Mouse (Mus musculus) neural tube, embryonic 14.5 days (tissue): ENCODE data around the gene Grb2. TPM values are rescaled to one million over a fixed set of nuclear protein-coding genes. Genes with fewer than 3 reads are reported as not detected.

Source experiments
- ATAC-seq: fragments of 200-750 bp; cut with Nextera tagmentation; 2 replicates; pipeline ENCODE4 v1.8.0; 2017; ENCODE audit warnings: low read depth, mild to moderate bottlenecking, moderate TSS enrichment, moderate library complexity
- H3K27ac ChIP-seq: fragments of 300-500 bp; sonication (generic); 2 replicates; pipeline ENCODE4 v1.5.1; 2014; ENCODE audit warnings: low read depth, mild to moderate bottlenecking, control low read depth, low read length, moderate library complexity, mixed read lengths
- H3K27me3 ChIP-seq: fragments of 300-500 bp; sonication (generic); 2 replicates; pipeline ENCODE4 v1.6.1; 2014; ENCODE audit warnings: low read length; ENCODE audit not compliant: control insufficient read depth, insufficient read depth
- H3K36me3 ChIP-seq: fragments of 300-500 bp; sonication (generic); 2 replicates; pipeline ENCODE4 v1.6.1; 2014; ENCODE audit warnings: low read length, mixed read lengths; ENCODE audit not compliant: control insufficient read depth, insufficient read depth
- H3K4me1 ChIP-seq: fragments of 300-500 bp; sonication (generic); 2 replicates; pipeline ENCODE4 v1.6.1; 2014; ENCODE audit warnings: low read length; ENCODE audit not compliant: control insufficient read depth, insufficient read depth
- H3K4me2 ChIP-seq: fragments of 300-500 bp; sonication (generic); 2 replicates; pipeline ENCODE4 v1.6.1; 2014; ENCODE audit warnings: mild to moderate bottlenecking, low read depth, low read length, control low read depth
- H3K4me3 ChIP-seq: fragments of 300-500 bp; sonication (generic); 2 replicates; pipeline ENCODE4 v1.5.1; 2014; ENCODE audit warnings: low read depth, low read length, control low read depth, mixed read lengths
- H3K9ac ChIP-seq: fragments of 300-500 bp; sonication (generic); replicated peaks from 2 replicates; pipeline ENCODE4 v1.6.1; 2014; ENCODE audit warnings: low read depth, mild to moderate bottlenecking, control low read depth, low read length, mixed read lengths
- H3K9me3 ChIP-seq: fragments of 300-500 bp; sonication (generic); 2 replicates; pipeline ENCODE4 v1.6.1; 2016; ENCODE audit warnings: low read length; ENCODE audit not compliant: control insufficient read depth
- WGBS: fragments of 180-500 bp; shearing (Covaris S2); extraction: QIAGEN DNeasy Blood & Tissue Kit; methylation state at CpG from one replicate; pipeline ENCODE4 v1.1.7; 2014; 5-methylcytosine and 5-hydroxymethylcytosine counted together
- polyA plus RNA-seq: library from polyadenylated mRNA; unstranded; fragments of >200 nt; fragmentation: Nextera tagmentation; extraction: Ambion mirVana; gene quantifications from 2 replicates; pipeline ENCODE4 v1.2.1, GENCODE M21; 2014

Gene Grb2
- polyA plus RNA-seq, 1 experiment from 2014 or later: 126 TPM

DNA sequence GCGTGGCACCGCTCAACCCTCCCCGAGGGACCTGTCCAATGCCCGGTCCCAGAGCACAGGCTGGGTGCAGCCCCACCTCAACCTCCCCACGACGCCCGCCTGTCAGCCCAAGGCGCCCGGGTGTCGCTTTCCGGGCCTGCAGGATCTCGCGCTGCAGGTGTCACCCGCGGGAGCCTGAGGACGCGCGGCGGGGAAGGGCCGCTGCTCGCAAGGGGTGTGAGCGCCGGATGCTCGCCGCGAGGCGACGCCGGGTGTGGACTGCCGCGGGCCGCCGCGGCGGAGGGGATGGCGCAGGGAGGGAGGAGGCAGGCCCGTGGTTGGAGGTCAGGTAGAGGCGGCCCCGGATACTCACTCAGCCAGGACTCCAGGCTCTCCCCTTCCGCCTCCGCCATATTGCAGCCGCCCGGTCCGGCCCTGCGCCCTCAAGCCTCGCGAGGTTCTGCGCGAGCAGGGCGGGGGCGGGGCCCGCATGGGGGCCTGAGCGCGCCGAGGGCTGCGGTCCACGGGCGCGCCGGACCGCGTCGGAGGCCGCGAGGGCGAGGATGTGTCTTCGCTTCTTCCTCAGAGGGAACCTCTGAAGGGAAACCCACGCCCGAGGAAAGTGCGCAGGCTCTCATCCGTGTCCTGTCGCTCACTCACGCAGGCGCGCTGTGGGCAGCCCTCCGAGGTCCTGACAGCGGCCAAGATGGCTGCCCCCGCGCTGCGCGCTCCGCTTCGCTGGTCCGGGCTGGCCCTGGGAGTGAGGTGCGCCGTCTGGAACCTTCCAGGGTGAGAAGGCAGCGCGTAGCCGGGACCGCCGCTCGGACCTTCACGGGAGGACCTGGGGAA is 104.7 kb downstream of the Grb2 start, which contains the start of the genes Mrps7 and Gga3:
Gene Mrps7 (plus strand): TSS at position 450 of the 828 bp plus-strand sequence.
Gene Gga3 (minus strand): TSS at position 576 of the 828 bp plus-strand sequence.
- ATAC-seq: peak; percentile 97
- Histone ChIP-seq H3K36me3 (peaks cover 27% of the 10 kb centered on the region), H3K9me3 (no peaks in the 10 kb centered on the region), H3K27ac (peak within 1 kb of the TSS; percentile 90), H3K4me3 (peak within 1 kb of the TSS; percentile 98), H3K4me2 (peak within 1 kb of the TSS; percentile 94), H3K4me1 (peaks cover 22% of the 10 kb centered on the region), H3K27me3 (no peaks in the 10 kb centered on the region), H3K9ac (peak within 1 kb of the TSS; percentile 91)
- under 1% methylated on average over 73 of the region's 93 CpGs for whole genome bisulfite sequencing

DNA sequence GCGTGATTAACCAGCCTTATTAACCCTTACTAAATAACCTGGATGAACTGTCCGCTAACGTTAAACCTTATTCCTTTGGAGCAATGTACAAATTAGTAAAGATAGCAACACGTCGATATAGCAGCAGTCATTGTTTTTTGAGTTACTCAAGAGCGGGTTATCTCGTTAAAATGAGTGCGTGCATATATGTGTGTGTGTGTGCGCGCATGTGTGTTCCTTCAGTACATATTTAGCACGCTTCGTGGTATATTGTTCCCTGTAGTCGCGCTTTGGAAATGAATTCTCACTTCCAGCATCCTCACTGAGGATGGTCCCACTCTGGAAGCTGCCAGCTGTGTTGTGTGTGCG is 105.3 kb downstream of the Grb2 start:
- H3K4me3 ChIP-seq: peak overlapping the region; percentile 98

DNA sequence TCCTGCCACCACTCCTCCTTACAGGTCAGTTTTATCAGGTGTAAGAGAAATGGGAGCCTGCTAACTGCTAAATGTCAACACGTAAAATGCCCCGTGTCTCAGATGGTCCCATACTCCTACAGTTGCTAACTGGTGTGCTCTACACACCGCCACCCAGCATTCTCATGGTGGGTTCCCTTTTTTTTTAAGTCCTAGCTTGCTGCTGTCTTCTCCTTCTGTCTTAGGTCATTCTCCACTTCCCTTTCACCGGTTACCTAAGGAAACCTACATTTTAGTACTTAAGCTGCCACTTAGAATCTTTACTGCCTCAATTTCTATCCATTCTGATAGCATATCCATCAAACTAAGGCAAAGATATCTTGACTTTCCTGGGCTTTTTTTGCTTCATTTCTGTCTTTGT is 107.2 kb downstream of the Grb2 start:
- H3K4me3 ChIP-seq: no peak overlapping the region
- H3K36me3 ChIP-seq: peaks cover 9% of the 10 kb centered on the region
- peaks cover 22% of the 10 kb centered on the region for H3K4me1 ChIP-seq
- H3K27ac ChIP-seq: no peak overlapping the region
- ATAC-seq: no peak
- H3K9ac ChIP-seq: no peak overlapping the region
- WGBS: 93% methylated on average over 4 of the region's 4 CpGs
- H3K9me3 ChIP-seq: no peaks in the 10 kb centered on the region
- no peaks in the 10 kb centered on the region for H3K27me3 ChIP-seq
- no peak overlapping the region for H3K4me2 ChIP-seq

More for the DNA sequence above, 105.3 kb downstream of the Grb2 start:
- peaks cover 21% of the 10 kb centered on the region for H3K36me3 ChIP-seq
- no peaks in the 10 kb centered on the region for H3K9me3 ChIP-seq
- no peaks in the 10 kb centered on the region for H3K27me3 ChIP-seq
- peak overlapping the region; percentile 91 for H3K9ac ChIP-seq
- peak overlapping the region; percentile 90 for H3K27ac ChIP-seq
- 5% methylated on average over 15 of the region's 15 CpGs for WGBS
- H3K4me2 ChIP-seq: peak overlapping the region; percentile 94
- ATAC-seq: no peak
- H3K4me1 ChIP-seq: peaks cover 22% of the 10 kb centered on the region

DNA sequence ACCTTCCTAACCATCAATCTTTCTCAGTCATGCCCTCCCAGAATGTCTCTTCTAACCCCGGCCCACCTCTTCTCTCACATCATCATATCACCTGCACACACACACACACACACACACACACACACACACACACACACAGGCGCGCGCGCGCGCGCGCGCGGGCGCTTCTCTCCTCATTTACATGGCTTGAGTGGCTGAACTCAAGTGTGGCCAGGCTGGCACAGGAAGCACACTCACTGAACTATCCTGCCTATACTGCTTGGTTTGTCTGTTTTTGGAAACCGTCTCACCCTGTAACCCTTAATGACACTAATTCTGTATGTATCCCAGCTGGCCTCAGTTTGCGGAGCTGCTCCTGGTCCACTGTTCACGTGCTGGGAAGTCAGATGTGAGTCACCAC is 107.7 kb downstream of the Grb2 start:
- 90% methylated on average over 15 of the region's 15 CpGs for WGBS
- Histone ChIP-seq H3K4me2 (no peak overlapping the region), H3K4me1 (peaks cover 22% of the 10 kb centered on the region), H3K4me3 (no peak overlapping the region), H3K9ac (no peak overlapping the region), H3K9me3 (no peaks in the 10 kb centered on the region), H3K27me3 (no peaks in the 10 kb centered on the region), H3K36me3 (peaks cover 6% of the 10 kb centered on the region), H3K27ac (no peak overlapping the region)
- ATAC-seq: no peak

DNA sequence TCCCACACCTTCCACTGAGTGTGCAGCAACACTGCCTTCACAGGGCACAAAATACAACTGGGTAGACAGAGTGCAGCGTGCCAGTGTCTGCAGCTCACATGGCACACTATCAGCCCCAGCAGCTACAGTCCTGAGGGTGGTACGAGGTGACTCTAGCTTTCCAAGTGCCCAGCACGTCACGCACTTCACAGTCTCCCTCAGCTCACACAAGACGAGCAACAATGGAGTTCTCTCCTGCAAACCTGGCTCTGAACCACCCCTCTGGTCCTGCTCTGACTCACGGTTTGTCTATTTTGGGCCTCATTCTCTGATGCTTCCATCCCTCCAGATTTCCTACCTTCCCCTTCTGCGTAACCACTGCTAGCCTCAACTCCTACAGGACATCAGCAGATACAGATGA is 108.7 kb downstream of the Grb2 start:
- WGBS: 96% methylated on average over 7 of the region's 7 CpGs

DNA sequence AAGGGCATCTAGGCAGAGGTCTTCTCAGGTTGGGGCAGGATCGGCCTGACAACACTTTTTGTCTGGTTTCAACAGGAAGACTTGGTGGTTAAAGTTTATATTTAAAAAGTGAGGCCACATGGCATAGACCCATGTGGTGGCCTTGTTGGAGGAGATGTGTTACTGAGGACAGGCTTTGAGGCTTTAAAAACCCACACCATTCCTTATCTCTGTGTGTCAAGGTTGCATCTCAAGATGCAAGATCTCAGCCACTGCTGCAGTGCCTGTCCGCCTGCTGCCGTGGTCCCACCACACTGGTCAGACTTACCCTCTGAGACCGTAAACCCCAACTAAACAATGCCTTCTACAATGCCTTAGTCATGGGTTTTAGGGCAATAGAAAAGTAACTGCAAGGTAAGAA is 110.1 kb downstream of the Grb2 start:
- Histone ChIP-seq H3K27me3 (no peaks in the 10 kb centered on the region), H3K4me3 (no peak overlapping the region), H3K9ac (no peak overlapping the region), H3K36me3 (peaks cover 19% of the 10 kb centered on the region), H3K27ac (no peak overlapping the region), H3K9me3 (no peaks in the 10 kb centered on the region), H3K4me1 (peaks cover 14% of the 10 kb centered on the region), H3K4me2 (no peak overlapping the region)
- ATAC-seq: no peak
- 86% methylated on average over 4 of the region's 4 CpGs for WGBS

More for the DNA sequence above, 108.7 kb downstream of the Grb2 start:
- no peak for ATAC-seq
- Histone ChIP-seq H3K4me3 (no peak overlapping the region), H3K9me3 (no peaks in the 10 kb centered on the region), H3K27ac (no peak overlapping the region), H3K36me3 (peaks cover 7% of the 10 kb centered on the region; the same call in 1 of the 2 replicates), H3K4me2 (no peak overlapping the region), H3K27me3 (no peaks in the 10 kb centered on the region), H3K4me1 (peaks cover 16% of the 10 kb centered on the region), H3K9ac (no peak overlapping the region)

DNA sequence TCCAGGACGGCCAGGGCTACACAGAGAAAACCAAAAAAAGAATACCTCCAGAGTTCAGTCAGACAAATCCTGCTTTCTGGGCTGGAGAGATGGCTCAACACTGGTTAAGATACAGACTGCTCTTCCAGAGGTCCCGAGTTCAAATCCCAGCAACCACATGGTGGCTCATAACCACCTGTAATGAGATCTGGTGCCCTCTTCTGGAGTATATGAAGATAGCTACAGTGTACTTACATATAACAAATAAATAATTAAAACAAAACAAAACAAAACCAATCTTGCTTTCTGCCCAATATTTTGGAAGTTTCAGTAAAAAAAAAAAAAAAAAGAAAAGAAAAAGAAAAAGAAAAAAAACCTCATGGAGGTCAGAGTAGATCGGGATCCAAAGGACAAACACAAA is 113.2 kb downstream of the Grb2 start:
- Histone ChIP-seq H3K4me3 (no peak overlapping the region), H3K4me1 (no peaks in the 10 kb centered on the region), H3K9ac (no peak overlapping the region), H3K36me3 (peaks cover 45% of the 10 kb centered on the region), H3K4me2 (no peak overlapping the region), H3K9me3 (no peaks in the 10 kb centered on the region), H3K27ac (no peak overlapping the region), H3K27me3 (no peaks in the 10 kb centered on the region)
- 97% methylated on average over 3 of the region's 3 CpGs for WGBS
- ATAC-seq: no peak

Other genes with a start within 250 kb of the Grb2 start
- gene Slc16a5, start 246.1 kb downstream of the Grb2 start, polyA plus RNA-seq: 0.15 TPM in 2 replicates
- gene Armc7, start 232.9 kb downstream of the Grb2 start, polyA plus RNA-seq: 15.5 and 19.4 TPM in 2 replicates
- 84.4 and 95.8 TPM in 2 replicates for gene Nt5c, start 216.7 kb downstream of the Grb2 start, polyA plus RNA-seq
- gene Jpt1, start 194.2 kb downstream of the Grb2 start, polyA plus RNA-seq: 1,282 and 1,347 TPM in 2 replicates
- 994 and 1,036 TPM in 2 replicates for gene Sumo2, start 172.3 kb downstream of the Grb2 start, polyA plus RNA-seq
- gene Nup85, start 144.2 kb downstream of the Grb2 start, polyA plus RNA-seq: 98.2 and 98.9 TPM in 2 replicates
- gene Mrps7, start 104.7 kb downstream of the Grb2 start, polyA plus RNA-seq: 76.5 and 79.0 TPM in 2 replicates
- 35.2 and 43.1 TPM in 2 replicates for gene Gga3, start 104.5 kb downstream of the Grb2 start, polyA plus RNA-seq
- gene Mif4gd, start 95.6 kb downstream of the Grb2 start, polyA plus RNA-seq: 11.0 and 12.3 TPM in 2 replicates
- 45.3 and 53.0 TPM in 2 replicates for gene Slc25a19, start 80.3 kb downstream of the Grb2 start, polyA plus RNA-seq
- 17.0 and 21.7 TPM in 2 replicates for gene Tmem94, start 56.8 kb upstream of the Grb2 start, polyA plus RNA-seq
- gene Caskin2, start 105.0 kb upstream of the Grb2 start, polyA plus RNA-seq: 9.5 and 13.1 TPM in 2 replicates
- gene Tsen54, start 106.1 kb upstream of the Grb2 start, polyA plus RNA-seq: 16.8 and 17.0 TPM in 2 replicates
- gene Llgl2, start 115.5 kb upstream of the Grb2 start, polyA plus RNA-seq: 0.50 and 0.80 TPM in 2 replicates
- gene Myo15b, start 149.8 kb upstream of the Grb2 start, polyA plus RNA-seq: 0.28 and 0.35 TPM in 2 replicates
- 1.6 and 1.8 TPM in 2 replicates for gene Smim5, start 191.4 kb upstream of the Grb2 start, polyA plus RNA-seq
- 0.43 and 0.64 TPM in 2 replicates for gene Smim6, start 203.4 kb upstream of the Grb2 start, polyA plus RNA-seq
- 40.1 and 45.5 TPM in 2 replicates for gene Sap30bp, start 224.7 kb upstream of the Grb2 start, polyA plus RNA-seq
- gene Recql5, start 224.9 kb upstream of the Grb2 start, polyA plus RNA-seq: 15.3 and 19.9 TPM in 2 replicates